Mouse (Mus musculus): Measurements from ENCODE around the gene Cbs.
A peak's percentile ranks its signal among the peaks of the same experiment; 100 is the strongest.

Gene Cbs

GRCm38 (mm10) chr17:31636942-31637811 lies at the start of gene Cbs:
Gene Cbs, minus strand, starts transcription at chr17:31637238.
- DNase-seq (ENCODE audit: low read depth in 2 of 2, low spot score in 2 of 2): no peak

GRCm38 (mm10) chr17:31686225-31686564 lies 49.2 kb upstream of the Cbs start:
- DNase-seq (ENCODE audit: low read depth in 2 of 2, low spot score in 2 of 2): no peak

GRCm38 (mm10) chr17:31685514-31686224 lies 48.6 kb upstream of the Cbs start:
- DNase-seq (ENCODE audit: low read depth in 2 of 2, low spot score in 2 of 2): peak; percentile 81 to 84

- DNase-seq (ENCODE audit: low read depth in 2 of 2, low spot score in 2 of 2): no peak
These were observed 43.4 kb upstream of the Cbs start for GRCm38 (mm10) chr17:31680450-31680849.

GRCm38 (mm10) chr17:31677507-31677906 lies 40.5 kb upstream of the Cbs start, which contains the start of gene Cryaa:
Gene Cryaa, plus strand, starts transcription at chr17:31677807.
- DNase-seq (ENCODE audit: low read depth in 2 of 2, low spot score in 2 of 2): no peak

GRCm38 (mm10) chr17:31674426-31674825 lies 37.4 kb upstream of the Cbs start:
- DNase-seq (ENCODE audit: low read depth in 2 of 2, low spot score in 2 of 2): no peak

GRCm38 (mm10) chr17:31672279-31672678 lies 35.2 kb upstream of the Cbs start:
- DNase-seq (ENCODE audit: low read depth in 2 of 2, low spot score in 2 of 2): no peak

- DNase-seq (ENCODE audit: low read depth in 2 of 2, low spot score in 2 of 2): no peak
These were observed 34.7 kb upstream of the Cbs start for GRCm38 (mm10) chr17:31671698-31672097.

GRCm38 (mm10) chr17:31670163-31670562 lies 33.1 kb upstream of the Cbs start:
- DNase-seq (ENCODE audit: low read depth in 2 of 2, low spot score in 2 of 2): no peak

- no peak for DNase-seq (ENCODE audit: low read depth in 2 of 2, low spot score in 2 of 2)
These were observed 31.3 kb upstream of the Cbs start for GRCm38 (mm10) chr17:31668306-31668705.

GRCm38 (mm10) chr17:31664760-31665159 lies 27.7 kb upstream of the Cbs start:
- DNase-seq (ENCODE audit: low read depth in 2 of 2, low spot score in 2 of 2): peak; percentile 74 to 86

GRCm38 (mm10) chr17:31662855-31663254 lies 25.8 kb upstream of the Cbs start:
- peak in 1 of 2 experiments; percentile 28 for DNase-seq (ENCODE audit: low read depth in 2 of 2, low spot score in 2 of 2)

- DNase-seq (ENCODE audit: low read depth in 2 of 2, low spot score in 2 of 2): no peak
These were observed 23.7 kb upstream of the Cbs start for GRCm38 (mm10) chr17:31660661-31661250.

GRCm38 (mm10) chr17:31658468-31659185 lies 21.6 kb upstream of the Cbs start, which contains the start of gene U2af1:
Gene U2af1, minus strand, starts transcription at chr17:31658892.
- peak; percentile 97 for DNase-seq (ENCODE audit: low read depth in 2 of 2, low spot score in 2 of 2)

GRCm38 (mm10) chr17:31658136-31658467 lies 21.1 kb upstream of the Cbs start:
- peak in 1 of 2 experiments; percentile 19 for DNase-seq (ENCODE audit: low read depth in 2 of 2, low spot score in 2 of 2)

GRCm38 (mm10) chr17:31657141-31657983 lies 20.3 kb upstream of the Cbs start:
- DNase-seq (ENCODE audit: low read depth in 2 of 2, low spot score in 2 of 2): no peak

GRCm38 (mm10) chr17:31656682-31657081 lies 19.6 kb upstream of the Cbs start:
- no peak for DNase-seq (ENCODE audit: low read depth in 2 of 2, low spot score in 2 of 2)

GRCm38 (mm10) chr17:31655366-31655765 lies 18.3 kb upstream of the Cbs start:
- no peak for DNase-seq (ENCODE audit: low read depth in 2 of 2, low spot score in 2 of 2)

GRCm38 (mm10) chr17:31653277-31653676 lies 16.2 kb upstream of the Cbs start:
- no peak for DNase-seq (ENCODE audit: low read depth in 2 of 2, low spot score in 2 of 2)

GRCm38 (mm10) chr17:31652152-31652551 lies 15.1 kb upstream of the Cbs start:
- DNase-seq (ENCODE audit: low read depth in 2 of 2, low spot score in 2 of 2): no peak

Measured in CD8-positive naive resting alpha-beta T cell, adult 2 months (primary cell).